Mouse (Mus musculus): ENCODE measurements around the gene Apol11b. TPM values are rescaled to one million over a fixed set of nuclear protein-coding genes. Genes with fewer than 3 reads are reported as not detected.
"Not testable (repeated sequence)": the region's sequence is repeated elsewhere in the genome, so short reads cannot be mapped to it uniquely, and the experiment has no call there.

Apol11b gene
- polyA plus RNA-seq (2012; rRNA removed), result 0.05 TPM in 1 of 2 replicates, not detected in the other

DNA sequence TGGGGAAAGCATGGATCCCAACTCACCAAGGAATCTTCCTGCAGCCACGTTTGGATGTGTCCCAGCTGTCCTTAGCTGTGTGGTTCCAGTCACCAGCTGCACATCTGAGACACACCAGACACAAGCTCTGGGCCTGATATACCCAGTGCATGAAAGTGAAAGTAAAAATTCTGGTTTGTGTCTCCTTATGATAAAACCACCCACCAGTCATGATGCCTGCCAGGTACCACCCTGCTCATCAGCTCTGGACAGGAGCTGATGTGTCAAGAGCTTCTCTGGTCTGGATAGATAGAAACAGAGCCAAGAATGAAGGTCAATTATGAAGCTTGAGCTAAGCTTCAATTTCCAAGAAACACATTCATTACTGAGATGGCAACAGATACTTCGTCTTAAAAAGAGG, at the start of gene Apol11b:
TSS of gene Apol11b (minus strand) at position 111 of the 400 bp plus-strand sequence.
- H3K27me3 ChIP-seq (ENCODE audit: control insufficient read depth, insufficient read depth, low read length); H3K4me3 ChIP-seq (ENCODE audit: control insufficient read depth, low read depth, low read length); H3K27ac ChIP-seq (ENCODE audit: control insufficient read depth, insufficient read depth, low read depth, low read length); H3K36me3 ChIP-seq (ENCODE audit: control insufficient read depth, insufficient read depth, low read length); H3K4me1 ChIP-seq (ENCODE audit: control insufficient read depth, insufficient read depth, low read length): not testable (repeated sequence)

DNA sequence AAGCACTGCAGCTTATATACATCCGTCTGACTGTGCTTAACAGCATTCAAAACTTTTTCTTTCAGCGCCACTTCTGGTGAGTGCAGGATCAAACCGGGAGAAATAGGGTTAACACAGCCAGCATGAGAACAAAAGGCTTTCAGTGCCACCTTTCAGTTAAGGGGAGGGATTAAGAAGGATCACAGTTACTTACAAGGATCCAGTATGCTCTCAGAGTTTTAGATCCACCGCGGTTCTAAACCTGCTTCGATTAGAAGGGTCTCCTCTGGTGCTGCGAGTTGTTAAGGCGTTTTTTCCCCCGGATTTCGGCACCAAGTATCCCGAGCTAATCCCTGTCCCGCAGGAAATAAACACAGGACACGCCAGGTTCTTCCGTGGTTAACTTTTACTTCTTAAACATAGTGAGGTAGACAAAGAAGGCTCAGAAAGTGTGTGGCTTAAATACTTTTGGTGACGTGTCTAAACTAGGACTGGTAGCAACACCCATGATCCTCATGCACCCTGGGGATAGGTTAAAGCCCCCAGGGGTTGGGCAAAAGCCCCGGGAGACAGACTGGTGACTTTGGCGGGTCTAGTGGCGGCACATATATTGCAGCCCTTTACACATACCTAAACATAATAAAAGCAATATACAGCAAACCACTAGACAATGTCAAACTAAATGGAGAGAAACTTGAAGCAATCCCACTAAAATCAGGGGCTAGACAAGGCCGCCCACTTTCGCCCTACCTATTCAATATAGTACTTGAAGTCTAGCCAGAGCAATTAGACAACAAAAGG, 48.6 kb upstream of the Apol11b start:
- H3K27me3 ChIP-seq (ENCODE audit: control insufficient read depth, insufficient read depth, low read length); H3K4me1 ChIP-seq (ENCODE audit: control insufficient read depth, insufficient read depth, low read length); H3K27ac ChIP-seq (ENCODE audit: control insufficient read depth, insufficient read depth, low read depth, low read length); H3K36me3 ChIP-seq (ENCODE audit: control insufficient read depth, insufficient read depth, low read length); H3K4me3 ChIP-seq (ENCODE audit: control insufficient read depth, low read depth, low read length): not testable (repeated sequence)

DNA sequence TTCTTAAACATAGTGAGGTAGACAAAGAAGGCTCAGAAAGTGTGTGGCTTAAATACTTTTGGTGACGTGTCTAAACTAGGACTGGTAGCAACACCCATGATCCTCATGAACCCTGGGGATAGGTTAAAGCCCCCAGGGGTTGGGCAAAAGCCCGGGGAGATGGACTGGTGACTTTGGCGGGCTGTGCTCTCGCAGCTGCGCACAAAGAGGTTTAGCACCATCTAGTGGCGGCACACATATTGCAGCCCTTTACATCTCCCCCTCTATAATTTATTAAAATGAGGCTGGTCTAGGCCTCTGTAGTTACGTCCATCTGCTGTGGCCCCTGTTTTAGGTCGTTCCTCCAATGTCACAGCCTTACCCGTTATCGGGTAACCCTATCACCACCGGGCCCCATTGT, 40.9 kb upstream of the Apol11b start:
- H3K4me3 ChIP-seq (ENCODE audit: control insufficient read depth, low read depth, low read length); H3K27me3 ChIP-seq (ENCODE audit: control insufficient read depth, insufficient read depth, low read length); H3K4me1 ChIP-seq (ENCODE audit: control insufficient read depth, insufficient read depth, low read length); H3K27ac ChIP-seq (ENCODE audit: control insufficient read depth, insufficient read depth, low read depth, low read length); H3K36me3 ChIP-seq (ENCODE audit: control insufficient read depth, insufficient read depth, low read length): not testable (repeated sequence)
- TF ChIP-seq CTCF (IDR thresholded peaks at IDR 0.05; ENCODE audit: control insufficient read depth, insufficient read depth, insufficient replicate concordance, low read depth, low read length), result peak; percentile 32; the same call in 1 of the 2 replicates

DNA sequence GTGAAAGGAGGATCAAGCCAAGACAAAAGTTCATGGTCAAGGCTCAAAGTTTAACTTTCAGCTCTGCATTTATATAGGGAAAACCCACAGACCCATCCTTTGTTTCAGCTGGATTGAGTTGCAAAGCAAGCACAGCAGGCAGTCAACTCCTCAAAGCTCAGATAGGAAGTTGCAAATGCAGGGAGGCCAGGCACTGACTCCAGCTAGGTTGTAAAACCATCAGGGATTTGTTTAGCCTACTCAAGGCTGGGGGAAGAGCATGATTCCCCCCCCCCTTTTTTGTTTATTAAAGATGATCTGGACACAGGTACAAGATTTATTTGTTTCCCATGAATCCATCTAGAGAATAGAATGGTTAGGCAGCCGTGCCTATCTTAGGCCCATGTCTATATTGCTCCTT, 31.0 kb upstream of the Apol11b start:
- not testable (repeated sequence) for H3K27me3 ChIP-seq (ENCODE audit: control insufficient read depth, insufficient read depth, low read length); H3K27ac ChIP-seq (ENCODE audit: control insufficient read depth, insufficient read depth, low read depth, low read length)

DNA sequence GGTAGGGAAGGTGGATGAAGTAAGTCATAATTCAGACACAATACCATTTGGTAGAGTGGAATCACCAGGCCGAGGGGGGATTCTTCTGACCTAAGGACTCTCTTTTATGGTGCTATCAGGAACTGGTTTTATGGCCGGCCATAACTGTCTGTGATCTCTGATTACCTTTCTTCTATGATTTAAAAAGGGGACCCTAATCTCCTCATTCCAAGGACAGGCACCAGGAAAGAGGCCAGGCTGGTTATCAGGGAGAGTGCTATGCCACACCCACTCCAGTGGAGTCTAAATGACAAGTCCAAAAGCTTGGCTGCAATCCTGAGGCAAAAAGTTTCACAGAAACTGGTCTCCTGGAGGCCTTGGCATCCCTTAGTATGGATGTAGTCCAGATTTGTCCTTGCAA, 18.8 kb upstream of the Apol11b start:
- not testable (repeated sequence) for H3K36me3 ChIP-seq (ENCODE audit: control insufficient read depth, insufficient read depth, low read length); H3K27ac ChIP-seq (ENCODE audit: control insufficient read depth, insufficient read depth, low read depth, low read length); H3K4me3 ChIP-seq (ENCODE audit: control insufficient read depth, low read depth, low read length); H3K27me3 ChIP-seq (ENCODE audit: control insufficient read depth, insufficient read depth, low read length); H3K4me1 ChIP-seq (ENCODE audit: control insufficient read depth, insufficient read depth, low read length)

More for the DNA sequence above, 31.0 kb upstream of the Apol11b start:
- not testable (repeated sequence) for H3K4me3 ChIP-seq (ENCODE audit: control insufficient read depth, low read depth, low read length); H3K36me3 ChIP-seq (ENCODE audit: control insufficient read depth, insufficient read depth, low read length); H3K4me1 ChIP-seq (ENCODE audit: control insufficient read depth, insufficient read depth, low read length)

DNA sequence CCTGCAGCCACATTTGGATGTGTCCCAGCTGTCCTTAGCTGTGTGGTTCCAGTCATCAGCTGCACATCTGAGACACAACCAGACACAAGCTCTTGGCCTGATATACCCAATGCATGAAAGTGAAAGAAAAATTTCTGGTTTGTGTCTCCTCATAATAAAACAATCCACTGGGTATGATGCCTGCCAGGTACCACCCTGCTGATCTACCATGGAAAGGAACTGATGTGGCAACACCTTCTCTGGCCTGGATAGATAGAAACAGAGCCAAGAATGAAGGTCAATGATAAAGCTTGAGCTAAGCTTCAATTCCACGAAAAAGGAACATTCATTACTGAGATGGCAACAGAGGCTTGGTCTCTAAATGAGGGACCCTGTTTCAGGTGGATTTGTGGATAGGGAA, 16.7 kb upstream of the Apol11b start:
- not testable (repeated sequence) for H3K4me3 ChIP-seq (ENCODE audit: control insufficient read depth, low read depth, low read length); H3K4me1 ChIP-seq (ENCODE audit: control insufficient read depth, insufficient read depth, low read length); H3K27me3 ChIP-seq (ENCODE audit: control insufficient read depth, insufficient read depth, low read length); H3K27ac ChIP-seq (ENCODE audit: control insufficient read depth, insufficient read depth, low read depth, low read length); H3K36me3 ChIP-seq (ENCODE audit: control insufficient read depth, insufficient read depth, low read length)

DNA sequence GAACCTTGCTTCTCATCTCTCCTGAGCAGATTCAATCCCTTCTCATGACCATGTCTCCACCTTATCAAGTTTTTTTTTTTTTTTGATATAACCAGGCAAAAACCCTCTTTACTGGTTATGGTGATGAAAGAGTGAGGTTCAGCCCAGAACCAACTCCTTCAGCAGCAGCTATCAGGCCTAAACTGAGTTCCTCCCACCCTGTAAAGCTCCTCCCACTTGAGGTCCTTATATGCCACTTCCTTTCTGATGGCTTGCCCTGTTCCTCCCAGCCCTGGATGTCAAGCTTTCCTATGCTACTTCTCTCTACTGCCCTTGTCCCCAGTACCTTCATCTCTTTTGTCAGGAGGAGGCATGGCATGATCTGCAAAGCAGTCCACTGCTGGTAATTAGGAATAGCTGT, 8.1 kb upstream of the Apol11b start:
- not testable (repeated sequence) for H3K4me1 ChIP-seq (ENCODE audit: control insufficient read depth, insufficient read depth, low read length); H3K27me3 ChIP-seq (ENCODE audit: control insufficient read depth, insufficient read depth, low read length); H3K27ac ChIP-seq (ENCODE audit: control insufficient read depth, insufficient read depth, low read depth, low read length); H3K36me3 ChIP-seq (ENCODE audit: control insufficient read depth, insufficient read depth, low read length); H3K4me3 ChIP-seq (ENCODE audit: control insufficient read depth, low read depth, low read length)

DNA sequence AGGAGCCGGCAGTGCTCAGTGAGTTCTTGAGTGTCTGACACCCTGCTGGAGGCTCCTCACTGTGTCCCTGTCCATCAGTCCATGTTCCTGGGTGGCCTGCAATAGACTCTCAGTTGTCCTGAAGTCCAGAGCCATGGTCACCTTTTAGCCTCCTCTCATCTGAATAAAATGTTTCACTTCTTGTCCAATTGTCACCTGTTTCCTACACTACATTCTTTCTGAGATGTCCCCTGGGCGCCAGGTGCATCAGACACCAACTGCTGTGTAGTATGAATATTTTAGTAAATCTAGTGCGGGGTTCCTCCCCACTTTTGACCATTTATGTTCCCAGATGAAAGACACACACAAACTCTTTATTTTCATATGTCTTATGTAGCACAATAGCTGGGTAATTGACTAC, 13.3 kb downstream of the Apol11b start:
- not testable (repeated sequence) for H3K27ac ChIP-seq (ENCODE audit: control insufficient read depth, insufficient read depth, low read depth, low read length); H3K36me3 ChIP-seq (ENCODE audit: control insufficient read depth, insufficient read depth, low read length); H3K4me3 ChIP-seq (ENCODE audit: control insufficient read depth, low read depth, low read length); H3K4me1 ChIP-seq (ENCODE audit: control insufficient read depth, insufficient read depth, low read length); H3K27me3 ChIP-seq (ENCODE audit: control insufficient read depth, insufficient read depth, low read length)

DNA sequence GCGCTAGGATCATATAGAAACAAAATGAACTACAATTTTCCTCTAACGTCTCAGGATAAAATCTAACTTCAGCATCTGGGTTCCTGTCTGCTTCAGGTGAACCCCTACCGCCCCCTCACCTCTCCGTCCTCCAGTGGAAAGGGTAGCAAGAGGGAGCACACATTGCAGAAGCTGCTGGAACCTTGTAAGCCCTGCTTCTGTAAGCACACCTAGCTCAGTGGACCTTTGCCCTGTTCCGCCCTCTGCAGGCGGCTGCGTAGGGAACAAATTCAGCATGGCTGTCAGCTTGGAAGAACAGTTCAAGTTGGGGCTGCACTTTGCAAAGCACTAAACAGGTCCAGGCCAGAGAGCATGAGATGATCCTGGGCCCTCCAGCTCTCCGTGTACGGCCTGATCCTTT, 14.4 kb downstream of the Apol11b start:
- H3K27me3 ChIP-seq (ENCODE audit: control insufficient read depth, insufficient read depth, low read length); H3K27ac ChIP-seq (ENCODE audit: control insufficient read depth, insufficient read depth, low read depth, low read length); H3K4me1 ChIP-seq (ENCODE audit: control insufficient read depth, insufficient read depth, low read length); H3K4me3 ChIP-seq (ENCODE audit: control insufficient read depth, low read depth, low read length); H3K36me3 ChIP-seq (ENCODE audit: control insufficient read depth, insufficient read depth, low read length): not testable (repeated sequence)

DNA sequence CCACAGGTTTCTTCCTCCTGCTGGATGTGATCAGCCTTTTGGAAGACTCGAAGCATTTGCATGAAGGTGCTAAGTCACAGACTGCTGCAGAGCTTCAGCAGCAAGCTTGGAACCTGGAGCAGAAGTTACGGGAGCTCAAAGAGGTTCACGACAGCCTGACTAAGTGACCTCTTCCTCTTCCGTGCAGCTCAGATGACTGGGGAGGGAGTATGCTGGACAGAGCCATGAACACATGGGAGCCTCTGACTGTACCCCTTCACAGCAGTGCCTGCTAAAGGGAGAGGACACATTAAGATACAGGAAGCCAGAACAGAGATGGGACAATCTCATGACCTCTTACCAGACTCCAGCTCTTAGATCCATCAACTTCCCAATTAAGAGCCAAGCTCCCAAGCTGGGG, 16.6 kb downstream of the Apol11b start:
- H3K27me3 ChIP-seq (ENCODE audit: control insufficient read depth, insufficient read depth, low read length); H3K36me3 ChIP-seq (ENCODE audit: control insufficient read depth, insufficient read depth, low read length); H3K4me1 ChIP-seq (ENCODE audit: control insufficient read depth, insufficient read depth, low read length); H3K27ac ChIP-seq (ENCODE audit: control insufficient read depth, insufficient read depth, low read depth, low read length); H3K4me3 ChIP-seq (ENCODE audit: control insufficient read depth, low read depth, low read length): not testable (repeated sequence)

Data from testis, adult 2 months (tissue).